Mouse (Mus musculus) neural tube, embryonic 14.5 days (tissue): ENCODE measurements around the gene Ppp2r5e. TPM values are rescaled to one million over a fixed set of nuclear protein-coding genes. Genes with fewer than 3 reads are reported as not detected.

ENCODE experiments used
- ATAC-seq: fragments of 200-750 bp; cut with Nextera tagmentation; 2 replicates; pipeline ENCODE4 v1.8.0; 2017; ENCODE audit warnings: low read depth, mild to moderate bottlenecking, moderate TSS enrichment, moderate library complexity
- H3K27ac ChIP-seq: fragments of 300-500 bp; sonication (generic); 2 replicates; pipeline ENCODE4 v1.5.1; 2014; ENCODE audit warnings: low read depth, mild to moderate bottlenecking, control low read depth, low read length, moderate library complexity, mixed read lengths
- H3K27me3 ChIP-seq: fragments of 300-500 bp; sonication (generic); 2 replicates; pipeline ENCODE4 v1.6.1; 2014; ENCODE audit warnings: low read length; ENCODE audit not compliant: control insufficient read depth, insufficient read depth
- H3K36me3 ChIP-seq: fragments of 300-500 bp; sonication (generic); 2 replicates; pipeline ENCODE4 v1.6.1; 2014; ENCODE audit warnings: low read length, mixed read lengths; ENCODE audit not compliant: control insufficient read depth, insufficient read depth
- H3K4me1 ChIP-seq: fragments of 300-500 bp; sonication (generic); 2 replicates; pipeline ENCODE4 v1.6.1; 2014; ENCODE audit warnings: low read length; ENCODE audit not compliant: control insufficient read depth, insufficient read depth
- H3K4me2 ChIP-seq: fragments of 300-500 bp; sonication (generic); 2 replicates; pipeline ENCODE4 v1.6.1; 2014; ENCODE audit warnings: mild to moderate bottlenecking, low read depth, low read length, control low read depth
- H3K4me3 ChIP-seq: fragments of 300-500 bp; sonication (generic); 2 replicates; pipeline ENCODE4 v1.5.1; 2014; ENCODE audit warnings: low read depth, low read length, control low read depth, mixed read lengths
- H3K9ac ChIP-seq: fragments of 300-500 bp; sonication (generic); replicated peaks from 2 replicates; pipeline ENCODE4 v1.6.1; 2014; ENCODE audit warnings: low read depth, mild to moderate bottlenecking, control low read depth, low read length, mixed read lengths
- H3K9me3 ChIP-seq: fragments of 300-500 bp; sonication (generic); 2 replicates; pipeline ENCODE4 v1.6.1; 2016; ENCODE audit warnings: low read length; ENCODE audit not compliant: control insufficient read depth
- WGBS: fragments of 180-500 bp; shearing (Covaris S2); extraction: QIAGEN DNeasy Blood & Tissue Kit; methylation state at CpG from one replicate; pipeline ENCODE4 v1.1.7; 2014; 5-methylcytosine and 5-hydroxymethylcytosine counted together
- polyA plus RNA-seq: library from polyadenylated mRNA; unstranded; fragments of >200 nt; fragmentation: Nextera tagmentation; extraction: Ambion mirVana; gene quantifications from 2 replicates; pipeline ENCODE4 v1.2.1, GENCODE M21; 2014

Gene Ppp2r5e
- polyA plus RNA-seq, 1 experiment from 2014 or later = 24.2 TPM

DNA sequence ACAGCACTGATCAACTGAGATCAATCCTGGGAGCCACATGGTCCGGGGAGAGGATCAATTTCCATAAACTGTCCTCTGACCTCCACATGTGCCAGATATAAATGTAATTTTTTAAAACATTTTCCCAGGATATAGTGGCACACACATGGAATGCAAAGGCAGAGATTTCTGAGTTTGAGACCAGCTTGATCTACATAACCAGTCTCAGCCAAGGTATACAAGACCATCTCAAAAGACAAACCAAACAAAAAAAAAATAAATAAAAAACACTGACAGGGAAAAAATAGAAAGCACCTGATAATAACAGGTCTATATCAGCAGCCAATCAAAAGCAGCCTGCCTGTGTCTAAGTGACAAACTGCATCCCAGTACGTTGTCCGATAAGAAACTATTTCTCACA is 48.9 kb downstream of the Ppp2r5e start:
- H3K4me3 ChIP-seq = no peak overlapping the region
- no peaks in the 10 kb centered on the region for H3K9me3 ChIP-seq
- H3K4me1 ChIP-seq = no peaks in the 10 kb centered on the region
- no peaks in the 10 kb centered on the region for H3K27me3 ChIP-seq
- no peak overlapping the region for H3K27ac ChIP-seq
- no peak overlapping the region for H3K4me2 ChIP-seq
- WGBS = 83% methylated on average over 3 of the region's 3 CpGs
- no peak overlapping the region for H3K9ac ChIP-seq
- no peaks in the 10 kb centered on the region for H3K36me3 ChIP-seq
- no peak for ATAC-seq

DNA sequence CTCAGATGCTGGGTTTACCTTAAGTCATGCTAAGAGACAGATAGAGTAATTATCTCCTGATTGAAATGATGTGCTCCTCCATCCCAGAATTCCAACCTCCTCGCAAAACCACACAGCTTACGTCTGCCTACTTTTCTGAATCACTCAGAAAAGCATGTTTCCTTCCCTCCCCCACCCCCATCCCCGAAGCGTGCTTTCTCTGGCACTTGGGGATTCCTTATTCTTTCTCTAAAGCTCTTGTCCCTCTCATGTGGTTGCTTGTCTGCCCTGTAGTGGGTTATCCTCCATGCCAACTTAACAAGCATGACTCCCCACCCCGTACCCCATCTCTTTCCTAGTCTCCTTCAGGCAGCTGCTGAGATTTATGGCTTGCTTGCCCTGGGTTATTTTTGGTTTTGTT is 49.8 kb downstream of the Ppp2r5e start:
- Histone ChIP-seq H3K4me2 (no peak overlapping the region), H3K9ac (no peak overlapping the region), H3K36me3 (no peaks in the 10 kb centered on the region), H3K27ac (no peak overlapping the region), H3K4me3 (no peak overlapping the region), H3K9me3 (no peaks in the 10 kb centered on the region), H3K27me3 (no peaks in the 10 kb centered on the region), H3K4me1 (no peaks in the 10 kb centered on the region)
- 70% methylated on average over 5 of the region's 5 CpGs for WGBS
- ATAC-seq = no peak

DNA sequence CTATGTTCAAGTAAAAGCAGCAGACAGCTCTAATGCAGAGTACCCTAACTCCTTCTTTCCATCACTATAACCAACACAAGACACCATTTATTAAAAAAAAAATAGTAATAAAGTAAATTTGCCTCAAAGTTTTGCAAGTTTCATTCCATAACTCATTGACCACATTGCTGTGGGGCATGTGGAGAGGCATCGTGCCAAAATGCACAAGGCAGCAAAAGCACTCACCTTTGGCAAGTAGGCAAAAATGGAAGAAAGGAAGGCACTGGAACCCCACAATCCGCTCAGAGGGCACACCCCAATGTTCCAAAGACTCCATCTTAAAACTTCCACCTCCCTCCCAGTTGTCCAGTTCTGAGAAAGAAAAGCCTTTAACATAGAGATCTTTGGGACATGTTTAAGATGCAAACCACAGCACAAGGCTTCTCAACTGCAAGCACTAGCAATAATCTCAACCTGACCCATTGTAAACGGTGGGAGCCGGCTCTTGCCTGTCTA is 50.6 kb downstream of the Ppp2r5e start:
- Histone ChIP-seq H3K27me3 (no peaks in the 10 kb centered on the region), H3K4me1 (no peaks in the 10 kb centered on the region), H3K27ac (no peak overlapping the region), H3K36me3 (no peaks in the 10 kb centered on the region), H3K9ac (no peak overlapping the region), H3K4me2 (no peak overlapping the region), H3K4me3 (no peak overlapping the region), H3K9me3 (no peaks in the 10 kb centered on the region)
- ATAC-seq = no peak
- 95% methylated on average over 4 of the region's 4 CpGs for WGBS

DNA sequence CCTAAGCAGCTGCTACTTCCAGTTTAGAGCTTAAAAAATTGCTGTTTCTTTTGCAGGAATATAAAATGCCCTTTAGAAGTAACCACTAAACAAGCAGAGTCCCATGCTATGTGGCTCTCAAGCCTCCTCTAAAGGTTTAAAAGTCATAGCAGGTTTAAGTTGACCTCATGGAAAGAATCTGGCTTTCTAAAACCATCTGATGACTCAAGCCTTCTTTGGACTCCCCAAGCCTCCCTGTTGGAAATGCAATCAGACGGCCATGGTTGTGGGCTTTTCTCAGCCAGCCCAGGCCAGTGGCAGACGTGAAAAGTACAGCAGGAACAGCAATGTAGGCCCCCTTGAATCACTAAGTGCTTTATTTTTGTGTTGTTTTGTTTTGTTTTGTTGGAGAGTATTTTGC is 51.4 kb downstream of the Ppp2r5e start:
- no peaks in the 10 kb centered on the region for H3K9me3 ChIP-seq
- 70% methylated on average over 2 of the region's 2 CpGs for WGBS
- no peaks in the 10 kb centered on the region for H3K27me3 ChIP-seq
- ATAC-seq = no peak
- no peak overlapping the region for H3K4me3 ChIP-seq
- H3K36me3 ChIP-seq = no peaks in the 10 kb centered on the region
- no peaks in the 10 kb centered on the region for H3K4me1 ChIP-seq
- H3K4me2 ChIP-seq = no peak overlapping the region
- H3K27ac ChIP-seq = no peak overlapping the region
- no peak overlapping the region for H3K9ac ChIP-seq

GRCm38 (mm10) chr12:75544259-75544658 is 51.8 kb downstream of the Ppp2r5e start:
- no peak for ATAC-seq
- no peak overlapping the region for H3K4me3 ChIP-seq
- 90% methylated on average over 2 of the region's 2 CpGs for WGBS
- no peaks in the 10 kb centered on the region for H3K4me1 ChIP-seq
- H3K4me2 ChIP-seq = no peak overlapping the region
- no peaks in the 10 kb centered on the region for H3K9me3 ChIP-seq
- H3K9ac ChIP-seq = no peak overlapping the region
- H3K36me3 ChIP-seq = no peaks in the 10 kb centered on the region
- no peak overlapping the region for H3K27ac ChIP-seq
- no peaks in the 10 kb centered on the region for H3K27me3 ChIP-seq

DNA sequence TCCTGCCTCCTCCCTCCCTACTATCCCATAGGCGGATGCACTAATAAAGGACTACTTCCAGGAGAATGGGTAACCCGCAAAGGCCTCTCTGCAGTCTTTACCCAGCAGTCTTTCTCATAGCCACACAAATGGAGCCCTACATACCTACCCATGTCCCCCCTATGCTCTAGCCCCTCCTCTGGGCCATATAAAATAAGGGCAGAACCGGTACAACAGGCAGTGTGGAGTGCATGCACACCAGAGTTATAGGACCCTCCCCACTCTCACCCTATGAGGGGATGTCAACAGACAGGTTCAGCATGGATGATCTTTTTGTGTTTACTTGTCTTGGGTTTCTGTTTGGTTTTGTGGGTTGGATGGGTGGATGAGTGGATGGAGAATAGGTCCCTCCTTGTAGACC is 52.7 kb downstream of the Ppp2r5e start:
- 64% methylated on average over 3 of the region's 3 CpGs for WGBS
- Histone ChIP-seq H3K9ac (no peak overlapping the region), H3K9me3 (no peaks in the 10 kb centered on the region), H3K4me2 (no peak overlapping the region), H3K4me1 (no peaks in the 10 kb centered on the region), H3K4me3 (no peak overlapping the region), H3K36me3 (no peaks in the 10 kb centered on the region), H3K27ac (no peak overlapping the region), H3K27me3 (no peaks in the 10 kb centered on the region)
- ATAC-seq = no peak

GRCm38 (mm10) chr12:75540621-75541171 is 55.3 kb downstream of the Ppp2r5e start:
- no peak overlapping the region for H3K4me2 ChIP-seq
- H3K27ac ChIP-seq = no peak overlapping the region
- WGBS = 78% methylated on average over 5 of the region's 5 CpGs
- H3K4me3 ChIP-seq = no peak overlapping the region
- no peak overlapping the region for H3K9ac ChIP-seq
- no peak for ATAC-seq
- no peaks in the 10 kb centered on the region for H3K36me3 ChIP-seq
- H3K27me3 ChIP-seq = no peaks in the 10 kb centered on the region
- peaks cover 5% of the 10 kb centered on the region; the same call in 1 of the 2 replicates for H3K4me1 ChIP-seq
- H3K9me3 ChIP-seq = no peaks in the 10 kb centered on the region

- Histone ChIP-seq H3K4me1 (peaks cover 5% of the 10 kb centered on the region; the same call in 1 of the 2 replicates), H3K4me2 (no peak overlapping the region), H3K9me3 (no peaks in the 10 kb centered on the region), H3K27me3 (no peaks in the 10 kb centered on the region), H3K36me3 (no peaks in the 10 kb centered on the region), H3K9ac (no peak overlapping the region), H3K4me3 (no peak overlapping the region), H3K27ac (no peak overlapping the region)
- 86% methylated on average over 3 of the region's 3 CpGs for WGBS
- ATAC-seq = no peak
Measured at GRCm38 (mm10) chr12:75539228-75539627, 56.8 kb downstream of the Ppp2r5e start.

- 68% methylated on average over 6 of the region's 6 CpGs for whole genome bisulfite sequencing
- ATAC-seq = no peak
- H3K9me3 ChIP-seq = no peaks in the 10 kb centered on the region
Measured at GRCm38 (mm10) chr12:75537673-75538423, 58.2 kb downstream of the Ppp2r5e start.

More at GRCm38 (mm10) chr12:75537673-75538423, 58.2 kb downstream of the Ppp2r5e start:
- Histone ChIP-seq H3K4me2 (no peak overlapping the region), H3K4me3 (no peak overlapping the region), H3K4me1 (peaks cover 5% of the 10 kb centered on the region; the same call in 1 of the 2 replicates), H3K27me3 (no peaks in the 10 kb centered on the region), H3K36me3 (no peaks in the 10 kb centered on the region), H3K9ac (no peak overlapping the region), H3K27ac (no peak overlapping the region)
